Comparison of ENCODE assay signal across 19 mouse cellular contexts in genomic region chr9:48697470-48697815, GRCm38 (mm10).
DNase-seq lines count a peak whose midpoint lies in the region; ATAC-seq and TF ChIP-seq lines count a peak whose summit lies in the region.
"Had no signal": no experiment of that assay in that cellular context is flagged by ENCODE, and none has a peak within 500 bp of the region (broad histone marks: within the 10 kb centered on the region; RNA-seq: fewer than 3 reads in every experiment).

No protein-coding gene starts in this region.

- H3K36me3 ChIP-seq in hindbrain, embryonic 10.5 days = peaks cover 10% of the 10 kb centered on the region; the same call in 1 of the 2 replicates
- H3K36me3 ChIP-seq in hindbrain, embryonic 16.5 days (ENCODE audit: control insufficient read depth, insufficient read depth, low read length) = no peaks in the 10 kb centered on the region
- H3K36me3 ChIP-seq in midbrain, embryonic 12.5 days = no peaks in the 10 kb centered on the region
- H3K36me3 ChIP-seq in midbrain, postnatal 0 days (ENCODE audit: insufficient read depth, low read length) = no peaks in the 10 kb centered on the region
- H3K36me3 ChIP-seq: limb, embryonic 15.5 days; liver, embryonic 15.5 days had no signal

- H3K9ac ChIP-seq in hindbrain, embryonic 16.5 days (ENCODE audit: low read depth, low read length) = no peak overlapping the region
- H3K9ac ChIP-seq in midbrain, embryonic 12.5 days (replicated peaks) = no peak overlapping the region
- H3K9ac ChIP-seq in midbrain, postnatal 0 days (replicated peaks; ENCODE audit: low read length, poor library complexity, severe bottlenecking) = no peak overlapping the region
- H3K9ac ChIP-seq: forebrain, postnatal 0 days; limb, embryonic 15.5 days; liver, embryonic 15.5 days had no signal

- no peak for TF ChIP-seq CTCF in midbrain, postnatal 0 days (IDR thresholded peaks at IDR 0.05)

- DNase-seq in hindbrain, embryonic 10.5 days (ENCODE audit: low spot score) = no peak
- no peak for DNase-seq in midbrain, postnatal 0 days (ENCODE audit: low spot score)
- peak; percentile 25 for DNase-seq in thymus, postnatal 4 days
- no peak for DNase-seq in thymus, postnatal 36 days
- DNase-seq in right cerebral cortex, adult 2 months (ENCODE audit: low spot score in 2 of 2) = no peak
- DNase-seq: adrenal gland, adult 2 months; cerebellum, adult 9-11 months; forebrain, postnatal 0 days; heart, postnatal 10 days; kidney, adult 18-20 months; thymus, adult 2 months had no signal

- H3K4me1 ChIP-seq in hindbrain, embryonic 10.5 days (replicated peaks) = peaks cover 93% of the 10 kb centered on the region
- H3K4me1 ChIP-seq in hindbrain, embryonic 16.5 days (ENCODE audit: control insufficient read depth, insufficient read depth, low read depth, low read length) = no peaks in the 10 kb centered on the region
- peaks cover 46% of the 10 kb centered on the region for H3K4me1 ChIP-seq in midbrain, embryonic 12.5 days
- H3K4me1 ChIP-seq in midbrain, postnatal 0 days (ENCODE audit: insufficient read depth, low read length) = no peaks in the 10 kb centered on the region
- H3K4me1 ChIP-seq: liver, embryonic 15.5 days had no signal

- H3K9me3 ChIP-seq in hindbrain, embryonic 10.5 days = no peaks in the 10 kb centered on the region
- H3K9me3 ChIP-seq in hindbrain, embryonic 16.5 days (ENCODE audit: control insufficient read depth, low read length) = no peaks in the 10 kb centered on the region
- H3K9me3 ChIP-seq in midbrain, embryonic 12.5 days = no peaks in the 10 kb centered on the region
- no peaks in the 10 kb centered on the region for H3K9me3 ChIP-seq in midbrain, postnatal 0 days (ENCODE audit: low read length)
- H3K9me3 ChIP-seq: limb, embryonic 15.5 days; liver, embryonic 15.5 days had no signal

- H3K4me2 ChIP-seq in hindbrain, embryonic 16.5 days (ENCODE audit: low read length) = no peak overlapping the region
- no peak overlapping the region for H3K4me2 ChIP-seq in midbrain, embryonic 12.5 days (replicated peaks)
- no peak overlapping the region for H3K4me2 ChIP-seq in midbrain, postnatal 0 days (ENCODE audit: low read depth, low read length, poor library complexity, severe bottlenecking)
- H3K4me2 ChIP-seq: heart, embryonic 11.5 days; limb, embryonic 15.5 days; liver, embryonic 15.5 days had no signal

- H3K27ac ChIP-seq in hindbrain, embryonic 10.5 days = peak overlapping the region; percentile 92
- no peak overlapping the region for H3K27ac ChIP-seq in hindbrain, embryonic 16.5 days (ENCODE audit: low read depth, low read length)
- peak overlapping the region; percentile 62 for H3K27ac ChIP-seq in midbrain, embryonic 12.5 days (replicated peaks)
- no peak overlapping the region for H3K27ac ChIP-seq in midbrain, postnatal 0 days (ENCODE audit: low read depth, low read length)
- H3K27ac ChIP-seq: hindbrain, postnatal 0 days; kidney, postnatal 0 days; limb, embryonic 15.5 days; liver, embryonic 15.5 days; macrophage had no signal

- no peak overlapping the region for H3K4me3 ChIP-seq in hindbrain, embryonic 10.5 days
- no peak overlapping the region for H3K4me3 ChIP-seq in hindbrain, embryonic 16.5 days (ENCODE audit: low read length)
- no peak overlapping the region for H3K4me3 ChIP-seq in midbrain, embryonic 12.5 days
- H3K4me3 ChIP-seq in midbrain, postnatal 0 days (ENCODE audit: low read depth, low read length) = no peak overlapping the region
- H3K4me3 ChIP-seq: limb, embryonic 15.5 days; liver, embryonic 15.5 days had no signal

- no peaks in the 10 kb centered on the region for H3K27me3 ChIP-seq in hindbrain, embryonic 10.5 days (ENCODE audit: insufficient read depth, poor library complexity, severe bottlenecking)
- no peaks in the 10 kb centered on the region; the same call in none of the 2 replicates for H3K27me3 ChIP-seq in hindbrain, embryonic 16.5 days (replicated peaks; ENCODE audit: control insufficient read depth, insufficient read depth, low read length)
- H3K27me3 ChIP-seq in midbrain, embryonic 12.5 days = no peaks in the 10 kb centered on the region
- H3K27me3 ChIP-seq in midbrain, postnatal 0 days (ENCODE audit: insufficient read depth, low read length) = no peaks in the 10 kb centered on the region

- WGBS in hindbrain, embryonic 10.5 days = 19% methylated on average over 2 of the region's 2 CpGs
- WGBS in hindbrain, embryonic 16.5 days = 28% methylated on average over 2 of the region's 2 CpGs
- WGBS in midbrain, embryonic 12.5 days = 5% methylated on average over 2 of the region's 2 CpGs
- 51% methylated on average over 2 of the region's 2 CpGs for WGBS in midbrain, postnatal 0 days

- ATAC-seq in hindbrain, embryonic 16.5 days = no peak
- peak; percentile 58; the same call in 1 of the 2 replicates for ATAC-seq in midbrain, embryonic 12.5 days (ENCODE audit: low FRiP score, low read depth)
- ATAC-seq in midbrain, postnatal 0 days (ENCODE audit: low FRiP score) = no peak
- ATAC-seq: forebrain, postnatal 0 days; hindbrain, postnatal 0 days had no signal

Comparison
In these comparisons a context has a peak if more than half of its experiments do, and no peak if none do; other contexts are left out.
1. H3K27ac ChIP-seq: peak in hindbrain, embryonic 10.5 days (single experiment) and midbrain, embryonic 12.5 days (single experiment); none in hindbrain, embryonic 16.5 days (single experiment) and midbrain, postnatal 0 days (single experiment).